Mouse (Mus musculus) neutrophil, adult 83 days (primary cell): Measurements from ENCODE around the gene Cwc27. TPM values are rescaled to one million over a fixed set of nuclear protein-coding genes. Genes with fewer than 3 reads are reported as not detected.

ENCODE experiments used
- total RNA-seq, 2 experiments: library from RNA; stranded (reverse); gene quantifications; one replicate each; pipeline ENCODE4 v1.2.4; 2023

The Cwc27 gene
- total RNA-seq, result 10 to 100 TPM; 15.2 to 15.3 TPM

GRCm38 (mm10) chr13:104816635-104817571, at the start of gene Cwc27:
TSS of gene Cwc27 (minus strand) at chr13:104817142.

GRCm38 (mm10) chr13:104863127-104863979, 46.4 kb upstream of the Cwc27 start, which contains the start of gene Shisal2b:
TSS of gene Shisal2b (minus strand) at chr13:104863893.

GRCm38 (mm10) chr13:104792184-104792583, 24.8 kb downstream of the Cwc27 start, which contains the start of gene Srek1ip1:
TSS of gene Srek1ip1 (plus strand) at chr13:104792484.

Other genes starting within 250 kb of the Cwc27 start
- 10 to 100 TPM; 13.5 to 14.8 TPM for gene Srek1ip1, start 24.7 kb downstream of the Cwc27 start, total RNA-seq
- not detected for gene Shisal2b, start 46.8 kb upstream of the Cwc27 start, total RNA-seq
- under 1 TPM in 1 of 2 experiments, not detected in 1; 0.04 TPM for gene Rgs7bp, start 237.8 kb upstream of the Cwc27 start, total RNA-seq